Mouse (Mus musculus) myocyte (in vitro differentiated cells): ENCODE measurements around the gene Hsdl1. TPM values are rescaled to one million over a fixed set of nuclear protein-coding genes. Genes with fewer than 3 reads are reported as not detected.

Source experiments
- H3K27me3 ChIP-seq: one replicate; pipeline ENCODE4 v1.6.1; 2011; ENCODE audit not compliant: control insufficient read depth, insufficient read depth, insufficient read length
- H3K36me3 ChIP-seq: one replicate; pipeline ENCODE4 v1.6.1; 2011; ENCODE audit not compliant: control insufficient read depth, insufficient read depth
- H3K4me2 ChIP-seq: one replicate; pipeline ENCODE4 v1.6.1; 2011; ENCODE audit warnings: low read depth, control low read depth
- H3K4me3 ChIP-seq: one replicate; pipeline ENCODE4 v1.5.1; 2011; ENCODE audit warnings: mild to moderate bottlenecking, control low read depth, moderate library complexity
- H3K79me2 ChIP-seq: one replicate; pipeline ENCODE4 v1.6.1; 2011; ENCODE audit not compliant: control insufficient read depth, insufficient read depth
- H3ac ChIP-seq: one replicate; pipeline ENCODE4 v1.6.1; 2011; ENCODE audit not compliant: control insufficient read depth, insufficient read length
- CEBPB ChIP-seq: IDR thresholded peaks from 2 replicates; pipeline ENCODE4 v1.6.1; 2011; ENCODE audit warnings: mild to moderate bottlenecking, moderate library complexity; ENCODE audit not compliant: poor library complexity, insufficient read depth, severe bottlenecking
- E2F4 ChIP-seq: IDR thresholded peaks from one replicate; pipeline ENCODE4 v1.6.1; 2011; ENCODE audit warnings: mild to moderate bottlenecking, control low read depth, moderate library complexity; ENCODE audit not compliant: insufficient read depth
- MAX ChIP-seq: IDR thresholded peaks from one replicate; pipeline ENCODE4 v1.6.1; 2011; ENCODE audit warnings: low read depth, mild to moderate bottlenecking, control low read depth
- MYOD1 ChIP-seq, 3 experiments: IDR thresholded peaks; one replicate each; pipeline ENCODE4 v1.6.1; 2011; ENCODE audit warnings: control low read depth in 2 of 3, low read depth in 2 of 3, mild to moderate bottlenecking in 2 of 3, moderate library complexity in 1 of 3; ENCODE audit not compliant: insufficient read length in 2 of 3, control insufficient read depth in 1 of 3
- MYOG ChIP-seq, 3 experiments: IDR thresholded peaks; one replicate each; pipeline ENCODE4 v1.6.1; 2011; ENCODE audit warnings: control low read depth in 2 of 3, low read depth in 2 of 3, mild to moderate bottlenecking in 2 of 3; ENCODE audit not compliant: insufficient read length in 2 of 3, control insufficient read depth in 1 of 3, insufficient read depth in 1 of 3
- POLR2A ChIP-seq: IDR thresholded peaks from one replicate; pipeline ENCODE4 v1.6.1; 2011; ENCODE audit warnings: low read depth, mild to moderate bottlenecking, control low read depth, moderate library complexity; ENCODE audit not compliant: insufficient read length
- POLR2AphosphoS2 ChIP-seq: IDR thresholded peaks from one replicate; pipeline ENCODE4 v1.6.1; 2011; ENCODE audit warnings: low read depth, control low read depth; ENCODE audit not compliant: insufficient read length
- REST ChIP-seq: IDR thresholded peaks from one replicate; pipeline ENCODE4 v1.6.1; 2011; ENCODE audit warnings: mild to moderate bottlenecking, control low read depth, moderate library complexity; ENCODE audit not compliant: insufficient read depth, insufficient read length
- SRF ChIP-seq: IDR thresholded peaks from one replicate; pipeline ENCODE4 v1.6.1; 2011; ENCODE audit warnings: low read depth; ENCODE audit not compliant: control insufficient read depth, insufficient read length
- TCF12 ChIP-seq: IDR thresholded peaks from one replicate; pipeline ENCODE4 v1.6.1; 2011; ENCODE audit warnings: mild to moderate bottlenecking, control low read depth; ENCODE audit not compliant: poor library complexity, insufficient read depth, severe bottlenecking
- TCF3 ChIP-seq: IDR thresholded peaks from one replicate; pipeline ENCODE4 v1.6.1; 2011; ENCODE audit warnings: low read depth, control low read depth; ENCODE audit not compliant: insufficient read length
- USF1 ChIP-seq: IDR thresholded peaks from one replicate; pipeline ENCODE4 v1.6.1; 2011; ENCODE audit warnings: low read depth, mild to moderate bottlenecking, control low read depth, moderate library complexity
- polyA plus RNA-seq: library from polyadenylated mRNA; unstranded; fragments of >200 nt; fragmentation: generic; extraction: Trizol; gene quantifications from one replicate; pipeline ENCODE4 v1.2.1, GENCODE M21; 2012; ENCODE audit warnings: missing spikeins

Gene Hsdl1
- polyA plus RNA-seq, 1 experiment, result 9.5 TPM

- H3K4me3 ChIP-seq, result no peak overlapping the region
- peaks cover 26% of the 10 kb centered on the region for H3K27me3 ChIP-seq
- H3K36me3 ChIP-seq, result no peaks in the 10 kb centered on the region
- H3ac ChIP-seq, result no peak overlapping the region
- H3K79me2 ChIP-seq, result no peaks in the 10 kb centered on the region
- TF ChIP-seq E2F4, result no peak
- no peak for TF ChIP-seq REST
- TF ChIP-seq TCF12, result no peak
- no peak for TF ChIP-seq MAX
- TF ChIP-seq SRF, result no peak
- no peak for TF ChIP-seq USF1
- no peak for TF ChIP-seq POLR2AphosphoS2
- no peak for TF ChIP-seq CEBPB
- no peak for TF ChIP-seq MYOD1 (IDR thresholded peaks at IDR 0.05; ENCODE audit: control insufficient read depth in 1 of 3, insufficient read length in 2 of 3, low read depth in 2 of 3)
- TF ChIP-seq POLR2A, result no peak
- no peak for TF ChIP-seq MYOG (IDR thresholded peaks at IDR 0.05; ENCODE audit: control insufficient read depth in 1 of 3, insufficient read depth in 1 of 3, insufficient read length in 2 of 3, low read depth in 2 of 3)
- TF ChIP-seq TCF3, result no peak
- H3K4me2 ChIP-seq, result no peak overlapping the region
Measured at GRCm38 (mm10) chr8:119585901-119586300, 10.9 kb upstream of the Hsdl1 start.

- no peaks in the 10 kb centered on the region for H3K79me2 ChIP-seq
- no peaks in the 10 kb centered on the region for H3K36me3 ChIP-seq
- no peak overlapping the region for H3ac ChIP-seq
- TF ChIP-seq MAX (no peak), MYOD1 (IDR thresholded peaks at IDR 0.05; ENCODE audit: control insufficient read depth in 1 of 3, insufficient read length in 2 of 3, low read depth in 2 of 3) (no peak), REST (no peak), MYOG (IDR thresholded peaks at IDR 0.05; ENCODE audit: control insufficient read depth in 1 of 3, insufficient read depth in 1 of 3, insufficient read length in 2 of 3, low read depth in 2 of 3) (no peak), TCF3 (no peak), CEBPB (no peak), TCF12 (no peak), POLR2A (no peak)
- H3K4me2 ChIP-seq, result no peak overlapping the region
- peaks cover 68% of the 10 kb centered on the region for H3K27me3 ChIP-seq
- no peak overlapping the region for H3K4me3 ChIP-seq
Measured at GRCm38 (mm10) chr8:119580441-119581161, 5.6 kb upstream of the Hsdl1 start.

DNA sequence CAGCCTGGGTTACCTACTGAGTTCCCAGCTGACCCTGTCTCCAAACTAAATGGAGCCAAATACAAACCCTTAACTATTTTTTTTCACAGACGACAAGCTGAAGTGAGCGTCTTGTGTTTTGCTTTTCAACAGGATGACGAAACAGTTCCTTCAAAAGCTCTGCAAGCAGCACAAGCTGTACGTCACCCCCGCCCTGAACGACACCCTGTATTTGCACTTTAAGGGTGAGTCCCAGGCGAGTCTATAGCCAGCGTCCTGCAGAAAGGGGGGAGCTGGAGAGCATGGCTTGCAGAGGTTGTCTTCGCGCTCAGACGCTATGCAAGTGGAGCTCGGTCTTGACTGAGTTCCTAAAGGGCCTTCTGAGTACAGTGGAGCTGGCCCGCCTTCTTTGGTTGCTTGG, 4.1 kb upstream of the Hsdl1 start:
- no peaks in the 10 kb centered on the region for H3K79me2 ChIP-seq
- no peak overlapping the region for H3K4me3 ChIP-seq
- peaks cover 68% of the 10 kb centered on the region for H3K27me3 ChIP-seq
- H3ac ChIP-seq, result no peak overlapping the region
- no peaks in the 10 kb centered on the region for H3K36me3 ChIP-seq
- H3K4me2 ChIP-seq, result no peak overlapping the region
- TF ChIP-seq USF1, result no peak
- TF ChIP-seq POLR2AphosphoS2, result no peak
- no peak for TF ChIP-seq MAX
- TF ChIP-seq MYOD1 (IDR thresholded peaks at IDR 0.05; ENCODE audit: control insufficient read depth in 1 of 3, insufficient read length in 2 of 3, low read depth in 2 of 3), result no peak
- TF ChIP-seq TCF12, result no peak
- no peak for TF ChIP-seq SRF
- no peak for TF ChIP-seq REST
- no peak for TF ChIP-seq TCF3
- no peak for TF ChIP-seq E2F4
- TF ChIP-seq MYOG (IDR thresholded peaks at IDR 0.05; ENCODE audit: control insufficient read depth in 1 of 3, insufficient read depth in 1 of 3, insufficient read length in 2 of 3, low read depth in 2 of 3), result no peak
- TF ChIP-seq POLR2A, result no peak
- no peak for TF ChIP-seq CEBPB

GRCm38 (mm10) chr8:119575366-119575726, 363 bp upstream of the Hsdl1 start:
- Histone ChIP-seq H3ac (peak overlapping the region; percentile 76), H3K4me2 (peak overlapping the region; percentile 96), H3K4me3 (peak overlapping the region; percentile 30), H3K27me3 (peaks cover 42% of the 10 kb centered on the region), H3K79me2 (no peaks in the 10 kb centered on the region), H3K36me3 (no peaks in the 10 kb centered on the region)
- peak in 1 of 3 experiments; percentile 4 for TF ChIP-seq MYOG (IDR thresholded peaks at IDR 0.05; ENCODE audit: control insufficient read depth in 1 of 3, insufficient read depth in 1 of 3, insufficient read length in 2 of 3, low read depth in 2 of 3)
- no peak for TF ChIP-seq POLR2A

- no peak for TF ChIP-seq MAX
- no peak for TF ChIP-seq MYOG (IDR thresholded peaks at IDR 0.05; ENCODE audit: control insufficient read depth in 1 of 3, insufficient read depth in 1 of 3, insufficient read length in 2 of 3, low read depth in 2 of 3)
- TF ChIP-seq POLR2AphosphoS2, result no peak
- no peak for TF ChIP-seq POLR2A
- no peak for TF ChIP-seq TCF3
- TF ChIP-seq REST, result no peak
- TF ChIP-seq CEBPB, result no peak
- no peak for TF ChIP-seq TCF12
- TF ChIP-seq MYOD1 (IDR thresholded peaks at IDR 0.05; ENCODE audit: control insufficient read depth in 1 of 3, insufficient read length in 2 of 3, low read depth in 2 of 3), result no peak
- no peak for TF ChIP-seq USF1
- TF ChIP-seq E2F4, result no peak
- H3ac ChIP-seq, result no peak overlapping the region
- no peak overlapping the region for H3K4me3 ChIP-seq
- H3K79me2 ChIP-seq, result no peaks in the 10 kb centered on the region
- H3K36me3 ChIP-seq, result no peaks in the 10 kb centered on the region
- H3K4me2 ChIP-seq, result no peak overlapping the region
- H3K27me3 ChIP-seq, result peaks cover 16% of the 10 kb centered on the region
Measured at GRCm38 (mm10) chr8:119572411-119572810, 2.6 kb downstream of the Hsdl1 start.
